Mouse (Mus musculus) cerebellum, adult 18-20 months (tissue): ENCODE measurements around the gene Cfap36.

ENCODE experiments used
- DNase-seq, 2 experiments: peaks; one replicate each; pipeline ENCODE4 v3.0.0; 2021

Gene Cfap36

GRCm38 (mm10) chr11:29173706-29174436 lies 73.3 kb downstream of the Cfap36 start:
- DNase-seq = no peak

GRCm38 (mm10) chr11:29173125-29173631 lies 74.0 kb downstream of the Cfap36 start:
- peak; percentile 60 to 63 for DNase-seq

GRCm38 (mm10) chr11:29172563-29173124 lies 74.6 kb downstream of the Cfap36 start, which contains the start of gene Ppp4r3b:
Gene Ppp4r3b (plus strand): TSS chr11:29172890.
- peak; percentile 98 to 99 for DNase-seq

GRCm38 (mm10) chr11:29171959-29172391 lies 75.2 kb downstream of the Cfap36 start:
- peak; percentile 73 to 82 for DNase-seq
